Mouse (Mus musculus): ENCODE data around the gene 4930572O03Rik.
A peak's percentile ranks its signal among the peaks of the same experiment; 100 is the strongest.
"Not testable (repeated sequence)": the region's sequence is repeated elsewhere in the genome, so short reads cannot be mapped to it uniquely, and the experiment has no call there.

The 4930572O03Rik gene

GRCm38 (mm10) chr5:15616195-15616594, 40.7 kb downstream of the 4930572O03Rik start:
- not testable (repeated sequence) for DNase-seq

- not testable (repeated sequence) for DNase-seq
These were observed 46.2 kb downstream of the 4930572O03Rik start for GRCm38 (mm10) chr5:15610695-15611094.

- peak; percentile 3 for DNase-seq
These were observed 50.2 kb downstream of the 4930572O03Rik start for GRCm38 (mm10) chr5:15606677-15607076.

- not testable (repeated sequence) for DNase-seq
These were observed 53.3 kb downstream of the 4930572O03Rik start for GRCm38 (mm10) chr5:15603585-15603984.

- not testable (repeated sequence) for DNase-seq
These were observed 53.9 kb downstream of the 4930572O03Rik start for GRCm38 (mm10) chr5:15603008-15603407.

- DNase-seq = not testable (repeated sequence)
These were observed 54.4 kb downstream of the 4930572O03Rik start for GRCm38 (mm10) chr5:15602424-15602947.
